Mouse (Mus musculus) 416B (cell line): ENCODE data around the gene Hrh2.

Experiments
- DNase-seq: peaks from one replicate; pipeline ENCODE4 v3.0.0; 2011; ENCODE audit warnings: low read depth

Gene Hrh2

GRCm38 (mm10) chr13:54176406-54177020, 15.4 kb upstream of the Hrh2 start:
- DNase-seq: no peak

GRCm38 (mm10) chr13:54177346-54177745, 14.6 kb upstream of the Hrh2 start:
- no peak for DNase-seq

- no peak for DNase-seq
These were observed 13.3 kb upstream of the Hrh2 start for GRCm38 (mm10) chr13:54178647-54179046.

- no peak for DNase-seq
These were observed 12.0 kb upstream of the Hrh2 start for GRCm38 (mm10) chr13:54179971-54180370.

GRCm38 (mm10) chr13:54180461-54180860, 11.5 kb upstream of the Hrh2 start:
- no peak for DNase-seq

- no peak for DNase-seq
These were observed 10.6 kb upstream of the Hrh2 start for GRCm38 (mm10) chr13:54181318-54181717.

GRCm38 (mm10) chr13:54181947-54182346, 10.0 kb upstream of the Hrh2 start:
- no peak for DNase-seq

- peak; percentile 88 for DNase-seq
These were observed 5.5 kb upstream of the Hrh2 start for GRCm38 (mm10) chr13:54186394-54186793.

GRCm38 (mm10) chr13:54188190-54188706, 3.7 kb upstream of the Hrh2 start:
- peak; percentile 93 for DNase-seq

GRCm38 (mm10) chr13:54189896-54190295, 2.0 kb upstream of the Hrh2 start:
- peak; percentile 67 for DNase-seq

- no peak for DNase-seq
These were observed 748 bp upstream of the Hrh2 start for GRCm38 (mm10) chr13:54191181-54191580.

GRCm38 (mm10) chr13:54193580-54193979, 1.7 kb downstream of the Hrh2 start:
- no peak for DNase-seq

- no peak for DNase-seq
These were observed 7.1 kb downstream of the Hrh2 start for GRCm38 (mm10) chr13:54199000-54199399.

- no peak for DNase-seq
These were observed 10.5 kb downstream of the Hrh2 start for GRCm38 (mm10) chr13:54202458-54202857.

- DNase-seq: no peak
These were observed 11.5 kb downstream of the Hrh2 start for GRCm38 (mm10) chr13:54203419-54203818.

GRCm38 (mm10) chr13:54205195-54205594, 13.3 kb downstream of the Hrh2 start:
- peak; percentile 89 for DNase-seq

- no peak for DNase-seq
These were observed 14.3 kb downstream of the Hrh2 start for GRCm38 (mm10) chr13:54206140-54206753.

GRCm38 (mm10) chr13:54209476-54210253, 17.7 kb downstream of the Hrh2 start:
- peak; percentile 80 for DNase-seq

GRCm38 (mm10) chr13:54211528-54212488, 19.9 kb downstream of the Hrh2 start:
- DNase-seq: no peak

- no peak for DNase-seq
These were observed 20.6 kb downstream of the Hrh2 start for GRCm38 (mm10) chr13:54212516-54212915.

GRCm38 (mm10) chr13:54215266-54215665, 23.3 kb downstream of the Hrh2 start:
- no peak for DNase-seq
